Mouse (Mus musculus) limb, embryonic 15.5 days (tissue): Measurements from ENCODE around the gene Mgat4b. TPM values are rescaled to one million over a fixed set of nuclear protein-coding genes. Genes with fewer than 3 reads are reported as not detected.

Experiments used
- ATAC-seq: fragments of 200-750 bp; cut with Nextera tagmentation; 2 replicates; pipeline ENCODE4 v1.8.0; 2017; ENCODE audit warnings: low read depth, moderate TSS enrichment; ENCODE audit not compliant: insufficient number of reproducible peaks, low FRiP score, low TSS enrichment
- H3K27ac ChIP-seq: fragments of 300-500 bp; sonication (generic); 2 replicates; pipeline ENCODE4 v1.5.1; 2015; ENCODE audit warnings: moderate library complexity, mild to moderate bottlenecking, inconsistent platforms
- H3K27me3 ChIP-seq: fragments of 300-500 bp; sonication (generic); 2 replicates; pipeline ENCODE4 v1.6.1; 2015; ENCODE audit warnings: inconsistent platforms
- H3K36me3 ChIP-seq: fragments of 300-500 bp; sonication (generic); 2 replicates; pipeline ENCODE4 v1.6.1; 2015; ENCODE audit warnings: inconsistent platforms
- H3K4me1 ChIP-seq: fragments of 300-500 bp; sonication (generic); 2 replicates; pipeline ENCODE4 v1.6.1; 2015; ENCODE audit warnings: inconsistent platforms
- H3K4me2 ChIP-seq: fragments of 300-500 bp; sonication (generic); 2 replicates; pipeline ENCODE4 v1.6.1; 2015; ENCODE audit warnings: mild to moderate bottlenecking, inconsistent platforms
- H3K4me3 ChIP-seq: fragments of 300-500 bp; sonication (generic); 2 replicates; pipeline ENCODE4 v1.5.1; 2015; ENCODE audit warnings: mild to moderate bottlenecking, inconsistent platforms
- H3K9ac ChIP-seq: fragments of 300-500 bp; sonication (generic); 2 replicates; pipeline ENCODE4 v1.6.1; 2015; ENCODE audit warnings: inconsistent platforms
- H3K9me3 ChIP-seq: fragments of 300-500 bp; sonication (generic); 2 replicates; pipeline ENCODE4 v1.6.1; 2016; ENCODE audit warnings: inconsistent platforms
- WGBS: fragments of 180-500 bp; shearing (Covaris S2); methylation state at CpG from one replicate; pipeline ENCODE4 v1.1.7; 2015; 5-methylcytosine and 5-hydroxymethylcytosine counted together
- polyA plus RNA-seq: library from polyadenylated mRNA; unstranded; fragments of >200 nt; fragmentation: Nextera tagmentation; extraction: Ambion mirVana; gene quantifications from 2 replicates; pipeline ENCODE4 v1.2.1, GENCODE M21; 2015

Mgat4b gene
- polyA plus RNA-seq, 1 experiment from 2014 or later = 16.0 TPM

GRCm38 (mm10) chr11:50229252-50229910 is 18.7 kb downstream of the Mgat4b start:
- Histone ChIP-seq H3K4me3 (no peak overlapping the region), H3K36me3 (peaks cover 28% of the 10 kb centered on the region), H3K9ac (no peak overlapping the region), H3K27ac (no peak overlapping the region), H3K4me2 (no peak overlapping the region), H3K27me3 (peaks cover 6% of the 10 kb centered on the region; the same call in 1 of the 2 replicates), H3K9me3 (no peaks in the 10 kb centered on the region), H3K4me1 (peaks cover 52% of the 10 kb centered on the region)
- 47% methylated on average over 7 of the region's 7 CpGs for WGBS
- ATAC-seq = no peak

GRCm38 (mm10) chr11:50230481-50231304 is 20.0 kb downstream of the Mgat4b start:
- peaks cover 36% of the 10 kb centered on the region for H3K36me3 ChIP-seq
- H3K4me2 ChIP-seq = peak overlapping the region; percentile 52
- ATAC-seq = no peak
- H3K4me1 ChIP-seq = peaks cover 51% of the 10 kb centered on the region
- WGBS = 33% methylated on average over 45 of the region's 45 CpGs
- peaks cover 6% of the 10 kb centered on the region; the same call in 1 of the 2 replicates for H3K27me3 ChIP-seq
- no peak overlapping the region for H3K9ac ChIP-seq
- H3K27ac ChIP-seq = no peak overlapping the region
- H3K4me3 ChIP-seq = peak overlapping the region; percentile 26
- no peaks in the 10 kb centered on the region for H3K9me3 ChIP-seq

- peaks cover 6% of the 10 kb centered on the region; the same call in 1 of the 2 replicates for H3K27me3 ChIP-seq
- H3K9me3 ChIP-seq = no peaks in the 10 kb centered on the region
- no peak for ATAC-seq
- 24% methylated on average over 8 of the region's 8 CpGs for WGBS
- peak overlapping the region; percentile 26; the same call in 1 of the 2 replicates for H3K4me3 ChIP-seq
- peaks cover 36% of the 10 kb centered on the region for H3K36me3 ChIP-seq
- peaks cover 50% of the 10 kb centered on the region for H3K4me1 ChIP-seq
- peak overlapping the region; percentile 52 for H3K4me2 ChIP-seq
- no peak overlapping the region for H3K9ac ChIP-seq
- H3K27ac ChIP-seq = no peak overlapping the region
Measured at GRCm38 (mm10) chr11:50231411-50231810, 20.7 kb downstream of the Mgat4b start.

- Histone ChIP-seq H3K4me2 (no peak overlapping the region), H3K9ac (no peak overlapping the region), H3K4me1 (peaks cover 47% of the 10 kb centered on the region), H3K27ac (no peak overlapping the region), H3K4me3 (no peak overlapping the region), H3K36me3 (peaks cover 36% of the 10 kb centered on the region), H3K27me3 (peaks cover 20% of the 10 kb centered on the region), H3K9me3 (no peaks in the 10 kb centered on the region)
- no peak for ATAC-seq
- 94% methylated on average over 13 of the region's 13 CpGs for WGBS
Measured at GRCm38 (mm10) chr11:50233022-50233421, 22.3 kb downstream of the Mgat4b start.

GRCm38 (mm10) chr11:50233993-50234392 is 23.3 kb downstream of the Mgat4b start:
- 84% methylated on average over 11 of the region's 11 CpGs for WGBS
- ATAC-seq = no peak
- Histone ChIP-seq H3K4me2 (no peak overlapping the region), H3K4me3 (no peak overlapping the region), H3K36me3 (peaks cover 36% of the 10 kb centered on the region), H3K4me1 (peaks cover 37% of the 10 kb centered on the region), H3K9ac (no peak overlapping the region), H3K27me3 (peaks cover 29% of the 10 kb centered on the region), H3K9me3 (no peaks in the 10 kb centered on the region), H3K27ac (no peak overlapping the region)

GRCm38 (mm10) chr11:50234606-50235005 is 23.9 kb downstream of the Mgat4b start:
- Histone ChIP-seq H3K9me3 (no peaks in the 10 kb centered on the region), H3K4me2 (no peak overlapping the region), H3K4me1 (peaks cover 32% of the 10 kb centered on the region), H3K4me3 (no peak overlapping the region), H3K9ac (no peak overlapping the region), H3K27me3 (peaks cover 34% of the 10 kb centered on the region), H3K27ac (no peak overlapping the region), H3K36me3 (peaks cover 36% of the 10 kb centered on the region)
- WGBS = 91% methylated on average over 25 of the region's 25 CpGs
- ATAC-seq = no peak

GRCm38 (mm10) chr11:50236540-50236936 is 25.8 kb downstream of the Mgat4b start:
- H3K27ac ChIP-seq = no peak overlapping the region
- H3K4me3 ChIP-seq = peak overlapping the region; percentile 59
- peak; percentile 81 for ATAC-seq
- H3K36me3 ChIP-seq = peaks cover 36% of the 10 kb centered on the region
- H3K9me3 ChIP-seq = no peaks in the 10 kb centered on the region
- H3K4me2 ChIP-seq = peak overlapping the region; percentile 98
- peaks cover 20% of the 10 kb centered on the region for H3K4me1 ChIP-seq
- under 1% methylated on average over 17 of the region's 27 CpGs for WGBS
- peaks cover 28% of the 10 kb centered on the region for H3K27me3 ChIP-seq
- H3K9ac ChIP-seq = peak overlapping the region; percentile 39

- no peak overlapping the region for H3K27ac ChIP-seq
- peaks cover 20% of the 10 kb centered on the region for H3K4me1 ChIP-seq
Measured at GRCm38 (mm10) chr11:50236937-50237835, 26.5 kb downstream of the Mgat4b start.

GRCm38 (mm10) chr11:50238324-50238723 is 27.6 kb downstream of the Mgat4b start, which contains the start of gene Ltc4s:
TSS of gene Ltc4s (minus strand) at chr11:50238616.
- no peak for ATAC-seq
- Histone ChIP-seq H3K4me1 (peaks cover 20% of the 10 kb centered on the region), H3K9ac (0 out of 2 replicates have a peak within 1 kb of the TSS, but pooled peaks have one; percentile 34), H3K9me3 (no peaks in the 10 kb centered on the region), H3K36me3 (peaks cover 18% of the 10 kb centered on the region), H3K27ac (no peak within 1 kb of the TSS), H3K4me2 (peak within 1 kb of the TSS; percentile 98), H3K27me3 (peaks cover 28% of the 10 kb centered on the region), H3K4me3 (peak within 1 kb of the TSS; percentile 59)
- 41% methylated on average over 10 of the region's 10 CpGs for WGBS

More at GRCm38 (mm10) chr11:50236937-50237835, 26.5 kb downstream of the Mgat4b start:
- H3K4me3 ChIP-seq = peak overlapping the region; percentile 59
- H3K36me3 ChIP-seq = peaks cover 30% of the 10 kb centered on the region
- peaks cover 28% of the 10 kb centered on the region for H3K27me3 ChIP-seq
- H3K9me3 ChIP-seq = no peaks in the 10 kb centered on the region
- 2% methylated on average over 66 of the region's 66 CpGs for WGBS
- ATAC-seq = peak; percentile 13; the same call in 1 of the 2 replicates
- H3K4me2 ChIP-seq = peak overlapping the region; percentile 98
- H3K9ac ChIP-seq = peak overlapping the region; percentile 34

- Histone ChIP-seq H3K9me3 (no peaks in the 10 kb centered on the region), H3K9ac (no peak overlapping the region), H3K27me3 (peaks cover 28% of the 10 kb centered on the region), H3K4me2 (no peak overlapping the region), H3K4me1 (peaks cover 20% of the 10 kb centered on the region), H3K27ac (no peak overlapping the region), H3K36me3 (peaks cover 10% of the 10 kb centered on the region), H3K4me3 (no peak overlapping the region)
- ATAC-seq = no peak
- WGBS = 90% methylated on average over 9 of the region's 9 CpGs
Measured at GRCm38 (mm10) chr11:50238821-50239791, 28.4 kb downstream of the Mgat4b start.
